Mouse (Mus musculus) heart, embryonic 15.5 days (tissue): ENCODE results near the gene Mocs3. TPM values are rescaled to one million over a fixed set of nuclear protein-coding genes. Genes with fewer than 3 reads are reported as not detected.

Experiments
- ATAC-seq: fragments of 200-750 bp; cut with Nextera tagmentation; replicated peaks from 2 replicates; pipeline ENCODE4 v1.8.0; 2017; ENCODE audit warnings: low read depth, moderate TSS enrichment; ENCODE audit not compliant: insufficient number of reproducible peaks, insufficient read depth, low FRiP score
- H3K27ac ChIP-seq: fragments of 300-500 bp; sonication (generic); 2 replicates; pipeline ENCODE4 v1.5.1; 2015; ENCODE audit warnings: mild to moderate bottlenecking, inconsistent platforms
- H3K27me3 ChIP-seq: fragments of 300-500 bp; sonication (generic); 2 replicates; pipeline ENCODE4 v1.6.1; 2015; ENCODE audit warnings: inconsistent platforms
- H3K36me3 ChIP-seq: fragments of 300-500 bp; sonication (generic); 2 replicates; pipeline ENCODE4 v1.6.1; 2015; ENCODE audit warnings: mild to moderate bottlenecking, inconsistent platforms
- H3K4me1 ChIP-seq: fragments of 300-500 bp; sonication (generic); replicated peaks from 2 replicates; pipeline ENCODE4 v1.6.1; 2015; ENCODE audit warnings: inconsistent platforms
- H3K4me2 ChIP-seq: fragments of 300-500 bp; sonication (generic); 2 replicates; pipeline ENCODE4 v1.6.1; 2015; ENCODE audit warnings: inconsistent platforms, mild to moderate bottlenecking, moderate library complexity
- H3K4me3 ChIP-seq: fragments of 300-500 bp; sonication (generic); 2 replicates; pipeline ENCODE4 v1.5.1; 2015; ENCODE audit warnings: mild to moderate bottlenecking, inconsistent platforms
- H3K9ac ChIP-seq: fragments of 300-500 bp; sonication (generic); 2 replicates; pipeline ENCODE4 v1.6.1; 2015; ENCODE audit warnings: mild to moderate bottlenecking, inconsistent platforms
- H3K9me3 ChIP-seq: fragments of 300-500 bp; sonication (generic); replicated peaks from 2 replicates; pipeline ENCODE4 v1.6.1; 2016; ENCODE audit warnings: inconsistent platforms
- WGBS: fragments of 180-500 bp; shearing (Covaris S2); methylation state at CpG from one replicate; pipeline ENCODE4 v1.1.7; 2015; ENCODE audit warnings: mixed read lengths; 5-methylcytosine and 5-hydroxymethylcytosine counted together
- polyA plus RNA-seq: library from polyadenylated mRNA; unstranded; fragments of >200 nt; fragmentation: Nextera tagmentation; extraction: Ambion mirVana; gene quantifications from 2 replicates; pipeline ENCODE4 v1.2.1, GENCODE M21; 2015

The Mocs3 gene
- polyA plus RNA-seq, 1 experiment from 2014 or later = 4.2 TPM

DNA sequence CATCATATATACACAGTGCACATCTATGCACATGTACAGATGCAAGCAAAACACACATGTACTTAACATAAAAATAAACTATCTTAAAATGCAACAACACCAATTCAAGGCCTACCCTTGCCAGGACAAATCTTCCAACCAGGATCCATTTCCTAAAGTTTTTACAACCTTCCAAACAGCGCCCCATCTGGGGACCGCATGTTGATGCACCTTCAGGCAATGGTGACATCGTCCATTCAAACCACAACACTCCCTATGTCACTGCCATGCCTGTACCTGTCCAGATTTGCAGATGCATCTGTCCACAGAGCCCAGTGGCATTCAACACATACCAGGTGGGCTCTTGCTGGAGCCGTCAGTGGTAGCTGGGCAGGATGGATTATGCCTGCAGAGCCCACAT, 12.9 kb downstream of the Mocs3 start:
- Histone ChIP-seq H3K9me3 (no peaks in the 10 kb centered on the region), H3K4me3 (no peak overlapping the region), H3K27ac (no peak overlapping the region), H3K4me2 (no peak overlapping the region), H3K36me3 (no peaks in the 10 kb centered on the region), H3K27me3 (peaks cover 27% of the 10 kb centered on the region), H3K9ac (no peak overlapping the region), H3K4me1 (no peaks in the 10 kb centered on the region)
- ATAC-seq = no peak
- WGBS = 66% methylated on average over 4 of the region's 4 CpGs

DNA sequence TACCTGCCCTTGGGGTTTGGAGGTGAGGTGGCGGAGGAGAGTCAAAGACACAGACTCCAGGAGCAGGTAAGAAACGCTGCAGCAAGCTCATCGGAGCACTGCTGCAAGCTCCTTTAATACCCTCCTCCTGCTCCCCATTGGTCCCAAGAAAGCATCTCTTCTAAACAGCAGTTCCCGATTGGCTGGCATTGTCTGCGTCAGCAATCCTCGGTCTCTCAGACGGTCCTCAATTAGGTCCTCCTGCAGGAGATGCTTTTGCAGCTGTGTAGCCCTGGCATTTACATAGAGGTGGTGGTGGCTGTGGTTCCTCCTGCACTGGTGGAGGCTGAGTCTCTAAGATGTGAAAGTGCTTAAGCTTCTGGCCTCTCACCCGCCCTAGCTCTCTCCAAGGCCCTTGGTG, 15.1 kb downstream of the Mocs3 start:
- H3K4me1 ChIP-seq = no peaks in the 10 kb centered on the region
- peaks cover 28% of the 10 kb centered on the region for H3K27me3 ChIP-seq
- H3K4me2 ChIP-seq = no peak overlapping the region
- no peak for ATAC-seq
- H3K36me3 ChIP-seq = no peaks in the 10 kb centered on the region
- no peak overlapping the region for H3K4me3 ChIP-seq
- 34% methylated on average over 8 of the region's 8 CpGs for whole genome bisulfite sequencing
- H3K27ac ChIP-seq = no peak overlapping the region
- H3K9ac ChIP-seq = no peak overlapping the region
- no peaks in the 10 kb centered on the region for H3K9me3 ChIP-seq

DNA sequence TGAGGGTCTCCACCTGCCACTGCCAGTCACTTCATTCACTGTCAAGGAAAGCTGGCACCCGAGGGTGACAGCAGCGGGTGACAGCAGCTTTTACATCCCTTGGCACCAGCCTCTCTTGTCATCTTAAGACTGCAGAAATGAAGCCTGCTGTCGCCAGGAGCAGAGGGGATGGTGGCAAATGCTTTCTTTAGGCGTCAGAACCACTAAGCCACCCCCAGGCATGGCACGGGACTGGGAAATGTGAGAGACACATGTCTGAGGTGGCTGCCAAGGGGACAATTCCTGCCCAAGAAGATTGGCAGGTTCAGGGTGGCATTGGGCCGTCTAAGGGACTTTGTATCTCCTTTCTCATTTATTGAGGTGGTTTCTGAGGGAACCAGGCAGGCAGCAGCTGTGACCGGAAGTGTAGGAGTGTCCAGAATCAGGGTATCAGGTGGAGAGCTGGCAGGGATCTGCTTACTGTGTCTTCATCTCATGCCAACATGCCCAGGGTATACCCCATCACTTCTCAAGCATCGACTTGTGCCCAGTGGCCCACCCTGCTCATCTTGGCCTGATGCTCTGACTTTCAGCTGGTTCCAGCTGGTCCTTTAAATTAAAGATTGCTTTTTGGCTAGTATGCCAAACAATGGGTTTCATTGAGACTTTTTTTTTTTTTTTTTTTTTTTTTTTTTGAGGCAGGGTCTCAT, 17.9 kb downstream of the Mocs3 start:
- ATAC-seq = no peak
- H3K9me3 ChIP-seq = no peaks in the 10 kb centered on the region
- no peak overlapping the region for H3K9ac ChIP-seq
- H3K4me2 ChIP-seq = no peak overlapping the region
- peaks cover 51% of the 10 kb centered on the region for H3K27me3 ChIP-seq
- H3K27ac ChIP-seq = no peak overlapping the region
- H3K4me3 ChIP-seq = no peak overlapping the region
- WGBS = 69% methylated on average over 8 of the region's 8 CpGs
- H3K36me3 ChIP-seq = no peaks in the 10 kb centered on the region
- no peaks in the 10 kb centered on the region for H3K4me1 ChIP-seq

DNA sequence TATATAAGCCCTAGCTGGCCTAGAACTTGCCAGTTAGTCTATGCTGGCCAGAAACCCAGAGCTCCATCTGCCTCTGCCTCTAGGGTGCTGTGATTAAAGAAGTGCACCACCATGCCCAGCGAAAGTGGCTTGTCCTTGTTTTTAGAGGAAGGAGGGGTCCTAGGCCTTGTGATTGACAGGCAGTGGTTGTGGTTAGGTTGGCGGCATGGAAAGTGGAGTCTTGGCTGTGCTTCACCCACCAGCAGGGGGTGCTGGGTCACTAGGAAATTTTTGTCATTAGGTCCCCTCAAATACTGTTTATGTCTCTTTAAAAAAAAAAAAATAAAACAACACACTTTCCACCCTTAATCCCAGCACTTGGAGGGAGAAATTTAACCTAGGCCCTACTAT, 18.4 kb downstream of the Mocs3 start:
- no peaks in the 10 kb centered on the region for H3K36me3 ChIP-seq
- no peak for ATAC-seq
- no peak overlapping the region for H3K9ac ChIP-seq

DNA sequence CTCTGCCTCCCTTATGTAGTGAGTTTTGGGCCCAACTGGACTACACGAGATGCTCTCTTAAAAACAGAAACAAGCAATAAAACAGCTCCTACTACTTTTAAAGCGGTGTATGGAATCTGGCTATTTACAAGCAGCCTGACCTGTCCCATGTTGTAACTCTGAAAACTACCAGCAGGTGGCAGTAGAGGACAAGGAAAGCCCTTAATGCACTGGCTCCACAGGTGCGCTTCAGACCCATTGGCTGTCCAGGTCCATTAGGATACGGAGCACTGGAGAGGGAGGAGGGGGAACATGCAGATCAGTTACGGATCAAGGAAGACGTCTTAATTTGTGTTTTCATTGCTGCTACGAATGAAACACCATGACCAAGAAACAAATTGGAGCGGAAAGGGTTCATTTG, 19.8 kb downstream of the Mocs3 start:
- no peaks in the 10 kb centered on the region for H3K9me3 ChIP-seq
- WGBS = 20% methylated on average over 8 of the region's 8 CpGs
- no peak overlapping the region for H3K27ac ChIP-seq
- no peaks in the 10 kb centered on the region for H3K4me1 ChIP-seq
- no peak for ATAC-seq
- no peak overlapping the region for H3K4me3 ChIP-seq
- H3K36me3 ChIP-seq = no peaks in the 10 kb centered on the region
- H3K9ac ChIP-seq = no peak overlapping the region
- H3K27me3 ChIP-seq = peaks cover 52% of the 10 kb centered on the region
- no peak overlapping the region for H3K4me2 ChIP-seq

More for the DNA sequence above, 18.4 kb downstream of the Mocs3 start:
- no peak overlapping the region for H3K4me2 ChIP-seq
- WGBS = 21% methylated on average over 2 of the region's 2 CpGs
- peaks cover 54% of the 10 kb centered on the region for H3K27me3 ChIP-seq
- no peaks in the 10 kb centered on the region for H3K4me1 ChIP-seq
- H3K9me3 ChIP-seq = no peaks in the 10 kb centered on the region
- no peak overlapping the region for H3K4me3 ChIP-seq
- H3K27ac ChIP-seq = no peak overlapping the region

DNA sequence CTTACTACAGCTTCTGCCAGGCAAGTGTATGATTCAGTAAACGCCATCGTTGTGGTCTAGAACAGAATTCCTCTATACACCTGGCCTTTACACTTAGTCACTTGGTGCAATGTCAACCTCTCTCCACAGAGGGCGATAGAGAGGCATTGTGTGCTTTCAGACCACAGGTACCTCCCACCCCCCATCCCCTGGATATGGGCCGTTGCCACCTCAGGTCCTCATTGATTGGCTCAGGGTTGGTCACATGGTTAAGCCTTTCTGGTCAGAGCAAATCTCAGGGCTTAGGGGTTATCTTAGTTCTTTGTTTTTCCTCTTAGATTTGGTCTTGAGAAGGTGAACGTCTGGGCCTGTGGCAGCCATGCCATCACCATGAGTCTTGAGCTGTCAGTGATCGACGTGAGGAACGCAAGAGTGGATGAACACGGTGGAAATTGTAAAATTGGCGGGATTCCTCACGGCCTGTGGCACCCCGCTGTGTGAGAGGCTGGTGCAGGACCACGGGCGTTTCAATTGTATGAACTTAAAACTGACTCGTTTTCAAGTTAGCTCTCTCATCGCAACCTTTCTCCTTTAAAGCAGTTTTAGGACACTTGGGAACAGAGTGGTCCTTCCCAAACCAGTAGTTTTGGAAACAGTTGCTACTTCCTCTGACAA, 22.3 kb downstream of the Mocs3 start:
- no peaks in the 10 kb centered on the region for H3K4me1 ChIP-seq
- no peak overlapping the region for H3K27ac ChIP-seq
- no peaks in the 10 kb centered on the region for H3K9me3 ChIP-seq
- H3K27me3 ChIP-seq = peaks cover 62% of the 10 kb centered on the region
- H3K4me3 ChIP-seq = no peak overlapping the region
- H3K9ac ChIP-seq = no peak overlapping the region
- 14% methylated on average over 16 of the region's 16 CpGs for WGBS
- H3K4me2 ChIP-seq = no peak overlapping the region
- ATAC-seq = no peak
- H3K36me3 ChIP-seq = no peaks in the 10 kb centered on the region

DNA sequence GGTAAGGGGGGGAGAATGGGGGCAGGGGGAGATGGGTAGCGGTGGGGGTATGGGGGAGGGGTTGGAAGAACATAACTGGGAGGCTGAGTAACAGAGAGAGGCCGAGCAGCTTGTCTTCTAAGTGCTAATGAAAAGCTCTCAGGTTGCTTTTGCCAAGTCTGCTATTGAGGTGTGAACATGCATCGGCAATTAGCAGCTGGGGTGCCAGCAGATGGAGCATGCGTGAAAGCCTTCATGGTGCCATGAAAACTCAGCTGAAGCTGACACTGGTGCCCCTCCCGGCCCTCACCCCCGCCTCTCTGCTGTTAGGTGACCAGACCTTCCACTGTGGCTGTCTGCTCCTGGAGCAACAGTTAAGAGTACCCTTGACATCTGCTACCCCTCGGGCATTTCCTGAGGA, 23.4 kb downstream of the Mocs3 start:
- WGBS = 13% methylated on average over 7 of the region's 7 CpGs
- H3K4me3 ChIP-seq = no peak overlapping the region
- peaks cover 70% of the 10 kb centered on the region for H3K27me3 ChIP-seq

DNA sequence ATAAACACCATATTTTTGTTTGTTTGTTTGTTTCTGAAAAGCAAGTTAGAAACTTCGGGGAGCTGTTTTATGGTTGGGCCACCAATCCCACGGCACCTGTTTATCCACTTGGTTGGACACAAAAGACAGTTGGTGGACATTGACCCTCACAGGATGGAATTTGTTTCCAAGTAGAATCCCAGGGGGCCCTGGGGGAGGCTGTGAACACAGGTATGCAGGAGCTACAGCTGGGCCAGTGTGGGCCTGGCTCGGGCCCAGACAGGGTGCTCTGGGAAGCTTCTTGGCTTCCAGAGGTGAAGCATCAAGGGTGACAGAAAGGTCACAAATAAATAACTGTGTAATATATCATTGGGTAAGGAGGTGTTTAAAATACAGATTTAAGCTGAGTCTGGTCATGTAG, 26.1 kb downstream of the Mocs3 start:
- Histone ChIP-seq H3K4me3 (no peak overlapping the region), H3K9me3 (no peaks in the 10 kb centered on the region), H3K4me1 (no peaks in the 10 kb centered on the region), H3K36me3 (no peaks in the 10 kb centered on the region), H3K27me3 (peaks cover 83% of the 10 kb centered on the region), H3K27ac (no peak overlapping the region), H3K4me2 (no peak overlapping the region), H3K9ac (no peak overlapping the region)
- WGBS = 71% methylated on average over 3 of the region's 3 CpGs
- ATAC-seq = no peak

More for the DNA sequence above, 23.4 kb downstream of the Mocs3 start:
- no peak for ATAC-seq
- H3K9ac ChIP-seq = no peak overlapping the region
- no peak overlapping the region for H3K27ac ChIP-seq
- H3K9me3 ChIP-seq = no peaks in the 10 kb centered on the region
- no peak overlapping the region for H3K4me2 ChIP-seq
- no peaks in the 10 kb centered on the region for H3K36me3 ChIP-seq
- H3K4me1 ChIP-seq = no peaks in the 10 kb centered on the region

DNA sequence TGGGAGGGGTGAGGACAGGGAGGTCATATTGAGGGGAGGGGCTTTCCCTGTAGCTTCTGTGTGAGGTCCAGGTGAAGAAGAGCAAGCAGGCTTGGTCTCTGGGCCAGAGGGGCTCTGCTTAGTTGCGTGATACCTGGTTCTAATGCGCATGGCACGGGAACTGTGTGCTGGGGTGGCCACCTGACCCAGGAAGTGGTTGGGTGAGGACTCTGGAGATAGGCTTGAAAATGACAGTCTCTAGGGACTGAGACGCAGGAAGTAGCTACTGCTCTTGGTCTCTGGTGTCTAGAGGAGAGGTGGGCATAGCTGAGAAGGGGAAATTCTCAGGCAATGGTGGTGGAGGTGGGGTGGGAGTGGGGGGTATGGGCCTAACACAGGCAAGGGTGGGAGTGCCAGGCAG, 26.8 kb downstream of the Mocs3 start:
- WGBS = 76% methylated on average over 4 of the region's 4 CpGs
- no peaks in the 10 kb centered on the region for H3K9me3 ChIP-seq
- H3K9ac ChIP-seq = no peak overlapping the region
- no peaks in the 10 kb centered on the region for H3K36me3 ChIP-seq
- H3K27me3 ChIP-seq = peaks cover 83% of the 10 kb centered on the region
- no peaks in the 10 kb centered on the region for H3K4me1 ChIP-seq
- H3K27ac ChIP-seq = no peak overlapping the region
- no peak overlapping the region for H3K4me2 ChIP-seq
- no peak overlapping the region for H3K4me3 ChIP-seq
- no peak for ATAC-seq

DNA sequence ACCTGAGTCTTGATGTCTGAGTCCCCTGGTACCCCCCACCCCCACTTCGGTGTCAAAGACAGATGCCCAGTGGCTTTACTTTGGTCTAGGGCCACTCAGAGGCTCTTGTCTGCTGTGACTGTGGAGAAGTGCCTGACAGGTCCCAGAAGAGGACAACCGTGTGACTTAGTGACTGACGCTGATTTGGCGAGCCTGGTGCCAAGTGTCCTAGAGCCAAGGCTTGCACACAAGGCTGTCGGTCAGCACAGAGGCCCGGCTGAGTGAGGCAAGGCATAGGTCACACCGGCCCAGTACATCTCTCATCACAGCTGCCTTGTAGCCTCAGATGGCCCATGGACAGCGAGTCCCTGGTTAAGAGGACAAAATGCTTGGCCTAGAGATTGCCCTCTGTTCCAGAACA, 28.6 kb downstream of the Mocs3 start:
- peaks cover 84% of the 10 kb centered on the region for H3K27me3 ChIP-seq

DNA sequence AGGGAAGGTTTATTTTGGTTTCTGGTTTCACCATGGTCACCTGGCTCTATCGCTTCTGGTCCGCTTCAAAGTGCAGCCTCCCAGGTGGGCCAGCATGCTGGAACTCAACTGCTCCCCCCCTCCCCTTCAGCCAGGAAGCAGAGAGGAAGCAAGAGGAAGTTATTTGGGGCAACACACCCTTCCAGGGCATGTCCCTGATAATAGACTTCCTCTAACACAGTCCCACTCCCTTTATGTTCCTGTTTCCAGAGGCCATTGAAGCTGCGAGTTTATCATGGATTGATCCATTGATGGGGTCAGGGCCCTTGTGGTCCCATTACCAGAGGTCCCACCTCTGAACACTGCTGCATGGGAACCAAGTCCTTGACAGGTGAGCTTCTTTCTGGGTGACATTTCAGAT, 29.7 kb downstream of the Mocs3 start:
- H3K4me3 ChIP-seq = no peak overlapping the region
- no peaks in the 10 kb centered on the region for H3K36me3 ChIP-seq
- ATAC-seq = no peak
- no peaks in the 10 kb centered on the region for H3K4me1 ChIP-seq
- H3K9ac ChIP-seq = no peak overlapping the region
- H3K4me2 ChIP-seq = no peak overlapping the region
- peaks cover 78% of the 10 kb centered on the region for H3K27me3 ChIP-seq
- no peak overlapping the region for H3K27ac ChIP-seq
- WGBS = 71% methylated on average over 3 of the region's 3 CpGs
- H3K9me3 ChIP-seq = no peaks in the 10 kb centered on the region

More for the DNA sequence above, 28.6 kb downstream of the Mocs3 start:
- H3K4me2 ChIP-seq = no peak overlapping the region
- WGBS = 70% methylated on average over 8 of the region's 8 CpGs
- no peak overlapping the region for H3K27ac ChIP-seq
- no peaks in the 10 kb centered on the region for H3K4me1 ChIP-seq
- ATAC-seq = no peak
- H3K9me3 ChIP-seq = no peaks in the 10 kb centered on the region
- H3K4me3 ChIP-seq = no peak overlapping the region
- no peak overlapping the region for H3K9ac ChIP-seq
- no peaks in the 10 kb centered on the region for H3K36me3 ChIP-seq

DNA sequence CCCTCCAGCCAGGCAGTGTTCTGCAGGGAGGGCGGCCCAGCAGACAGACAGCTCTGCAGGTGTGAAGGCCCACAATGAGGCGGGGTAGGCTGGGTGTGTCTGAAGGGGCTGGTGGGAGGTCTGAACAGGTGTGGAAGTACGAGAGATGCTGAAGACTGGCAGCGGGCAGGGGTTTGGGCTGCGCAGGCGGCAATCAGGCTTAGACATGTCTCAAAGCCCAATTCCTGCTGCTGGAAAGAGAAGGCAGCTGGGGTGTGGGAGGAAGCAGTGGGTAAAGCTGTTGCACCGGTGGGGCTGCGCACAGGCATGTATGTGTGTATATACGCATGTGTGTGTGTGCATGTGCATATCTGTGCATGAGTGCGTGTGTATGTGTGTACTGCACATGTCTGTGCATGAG, 30.5 kb downstream of the Mocs3 start:
- Histone ChIP-seq H3K36me3 (no peaks in the 10 kb centered on the region), H3K4me3 (no peak overlapping the region), H3K27me3 (peaks cover 72% of the 10 kb centered on the region), H3K9me3 (no peaks in the 10 kb centered on the region), H3K27ac (no peak overlapping the region), H3K9ac (no peak overlapping the region), H3K4me1 (no peaks in the 10 kb centered on the region), H3K4me2 (no peak overlapping the region)
- WGBS = 84% methylated on average over 10 of the region's 10 CpGs
- no peak for ATAC-seq
